Mouse (Mus musculus) MEL (cell line): ENCODE data around the gene Csdc2. TPM values are rescaled to one million over a fixed set of nuclear protein-coding genes. Genes with fewer than 3 reads are reported as not detected.

Experiments
- DNase-seq: peaks from one replicate; pipeline ENCODE4 v3.0.0; 2011; ENCODE audit warnings: low read depth, low spot score
- H3K27ac ChIP-seq: 2 replicates; pipeline ENCODE4 v1.5.1; 2012; ENCODE audit warnings: low read depth, mild to moderate bottlenecking, control low read depth, low read length, moderate library complexity; ENCODE audit not compliant: control insufficient read depth
- H3K27me3 ChIP-seq, 2 experiments: fragments of 150-350 bp in 1 of 2; sonication (generic) in 1 of 2; 2 replicates each; pipeline ENCODE4 v1.6.1; 2012; ENCODE audit warnings: low read length in 2 of 2, mild to moderate bottlenecking in 2 of 2, improper control_type of control experiment in 1 of 2, moderate library complexity in 1 of 2; ENCODE audit not compliant: insufficient read depth in 2 of 2, control insufficient read depth in 1 of 2
- H3K36me3 ChIP-seq, 2 experiments: 2 replicates each; pipeline ENCODE4 v1.6.1; 2012 to 2014; ENCODE audit warnings: low read length in 2 of 2, improper control_type of control experiment in 1 of 2, inconsistent platforms in 1 of 2, mild to moderate bottlenecking in 1 of 2; ENCODE audit not compliant: insufficient read depth in 2 of 2, control insufficient read depth in 1 of 2
- H3K4me1 ChIP-seq, 2 experiments: fragments of 150-350 bp in 1 of 2; sonication (generic) in 1 of 2; 2 replicates each; pipeline ENCODE4 v1.6.1; 2012; ENCODE audit warnings: low read length in 2 of 2, improper control_type of control experiment in 1 of 2, mild to moderate bottlenecking in 1 of 2; ENCODE audit not compliant: insufficient read depth in 2 of 2, control insufficient read depth in 1 of 2
- H3K4me3 ChIP-seq, 2 experiments: fragments of 150-350 bp in 1 of 2; sonication (generic) in 1 of 2; 2 replicates each; pipeline ENCODE4 v1.5.1; 2012; ENCODE audit warnings: low read depth in 2 of 2, low read length in 2 of 2, mild to moderate bottlenecking in 2 of 2, moderate library complexity in 2 of 2, control low read depth in 1 of 2, improper control_type of control experiment in 1 of 2; ENCODE audit not compliant: control insufficient read depth in 1 of 2, insufficient read depth in 1 of 2
- H3K79me2 ChIP-seq: 2 replicates; pipeline ENCODE4 v1.6.1; 2012; ENCODE audit warnings: mild to moderate bottlenecking, low read length, moderate library complexity; ENCODE audit not compliant: control insufficient read depth, poor library complexity, insufficient read depth
- H3K9ac ChIP-seq: 2 replicates; pipeline ENCODE4 v1.6.1; 2012; ENCODE audit warnings: low read depth, mild to moderate bottlenecking, control low read depth, low read length, moderate library complexity; ENCODE audit not compliant: control insufficient read depth, poor library complexity, severe bottlenecking
- H3K9me3 ChIP-seq: fragments of 150-350 bp; sonication (generic); replicated peaks from 2 replicates; pipeline ENCODE4 v1.6.1; 2012; ENCODE audit warnings: mild to moderate bottlenecking, low read length, improper control_type of control experiment, moderate library complexity; ENCODE audit not compliant: insufficient read depth
- E2F4 ChIP-seq: IDR thresholded peaks from 2 replicates; pipeline ENCODE4 v1.6.1; 2011; ENCODE audit warnings: low read depth, low read length, improper control_type of control experiment, borderline replicate concordance
- EP300 ChIP-seq, 2 experiments: IDR thresholded peaks; 2 replicates each; pipeline ENCODE4 v1.6.1; 2011; ENCODE audit warnings: improper control_type of control experiment in 2 of 2, low read length in 2 of 2, low read depth in 1 of 2, mild to moderate bottlenecking in 1 of 2
- ETS1 ChIP-seq: IDR thresholded peaks from 2 replicates; pipeline ENCODE4 v1.6.1; 2012; ENCODE audit warnings: low read depth, mild to moderate bottlenecking, inconsistent platforms, low read length, improper control_type of control experiment, moderate library complexity
- JUND ChIP-seq: IDR thresholded peaks from 2 replicates; pipeline ENCODE4 v1.6.1; 2011; ENCODE audit warnings: low read depth, mild to moderate bottlenecking, improper control_type of control experiment, low read length
- MAFK ChIP-seq: IDR thresholded peaks from 2 replicates; pipeline ENCODE4 v1.6.1; 2011; ENCODE audit warnings: low read depth, mild to moderate bottlenecking, low read length, improper control_type of control experiment, borderline replicate concordance
- MAX ChIP-seq: IDR thresholded peaks from 2 replicates; pipeline ENCODE4 v1.6.1; 2011; ENCODE audit warnings: low read length, improper control_type of control experiment
- MXI1 ChIP-seq: IDR thresholded peaks from 2 replicates; pipeline ENCODE4 v1.6.1; 2011; ENCODE audit warnings: mild to moderate bottlenecking, low read depth, low read length, improper control_type of control experiment
- MYB ChIP-seq: IDR thresholded peaks from 2 replicates; pipeline ENCODE4 v1.6.1; 2011; ENCODE audit warnings: mild to moderate bottlenecking, low read depth, low read length, improper control_type of control experiment
- MYC ChIP-seq: IDR thresholded peaks from 2 replicates; pipeline ENCODE4 v1.6.1; 2011; ENCODE audit warnings: low read depth, mild to moderate bottlenecking, low read length, improper control_type of control experiment, moderate library complexity
- NELFE ChIP-seq: IDR thresholded peaks from 2 replicates; pipeline ENCODE4 v1.6.1; 2011; ENCODE audit warnings: low read depth, low read length, improper control_type of control experiment
- NRF1 ChIP-seq: IDR thresholded peaks from 2 replicates; pipeline ENCODE4 v1.6.1; 2014; ENCODE audit warnings: low read depth, mild to moderate bottlenecking, inconsistent platforms, low read length, improper control_type of control experiment, moderate library complexity; ENCODE audit not compliant: poor library complexity, insufficient read depth, severe bottlenecking
- RAD21 ChIP-seq: IDR thresholded peaks from 2 replicates; pipeline ENCODE4 v1.6.1; 2011; ENCODE audit warnings: mild to moderate bottlenecking, low read depth, low read length, improper control_type of control experiment
- USF1 ChIP-seq: IDR thresholded peaks from 2 replicates; pipeline ENCODE4 v1.6.1; 2014; ENCODE audit warnings: low read depth, mild to moderate bottlenecking, inconsistent platforms, low read length, improper control_type of control experiment, moderate library complexity
- ZC3H11A ChIP-seq: IDR thresholded peaks from 2 replicates; pipeline ENCODE4 v1.6.1; 2012; ENCODE audit warnings: low read depth, mild to moderate bottlenecking, inconsistent platforms, low read length, improper control_type of control experiment
- ZKSCAN1 ChIP-seq: IDR thresholded peaks from 2 replicates; pipeline ENCODE4 v1.6.1; 2012; ENCODE audit warnings: low read depth, mild to moderate bottlenecking, inconsistent platforms, low read length, improper control_type of control experiment, moderate library complexity
- ZNF384 ChIP-seq: IDR thresholded peaks from 2 replicates; pipeline ENCODE4 v1.6.1; 2012; ENCODE audit warnings: low read depth, mild to moderate bottlenecking, inconsistent platforms, low read length, improper control_type of control experiment
- polyA plus RNA-seq, 2 experiments: library from polyadenylated mRNA; stranded (reverse) in 1 of 2; unstranded in 1 of 2; fragments of >175 nt in 1 of 2; fragments of >200 nt in 1 of 2; gene quantifications; 2 replicates each; pipeline versions ENCODE4 v1.2.1 to v1.2.4; 2012; ENCODE audit warnings: low replicate concordance in 2 of 2, low read depth in 1 of 2; ENCODE audit not compliant: insufficient read length in 2 of 2, insufficient read depth in 1 of 2, missing spikeins in 1 of 2
- total RNA-seq: library from RNA; depleted of rRNA; stranded (reverse); fragments of 300-350 nt; gene quantifications from 2 replicates; pipeline ENCODE4 v1.2.3, GENCODE M21; 2012

Gene Csdc2
- total and polyA plus RNA-seq, 3 experiments, result not detected

DNA sequence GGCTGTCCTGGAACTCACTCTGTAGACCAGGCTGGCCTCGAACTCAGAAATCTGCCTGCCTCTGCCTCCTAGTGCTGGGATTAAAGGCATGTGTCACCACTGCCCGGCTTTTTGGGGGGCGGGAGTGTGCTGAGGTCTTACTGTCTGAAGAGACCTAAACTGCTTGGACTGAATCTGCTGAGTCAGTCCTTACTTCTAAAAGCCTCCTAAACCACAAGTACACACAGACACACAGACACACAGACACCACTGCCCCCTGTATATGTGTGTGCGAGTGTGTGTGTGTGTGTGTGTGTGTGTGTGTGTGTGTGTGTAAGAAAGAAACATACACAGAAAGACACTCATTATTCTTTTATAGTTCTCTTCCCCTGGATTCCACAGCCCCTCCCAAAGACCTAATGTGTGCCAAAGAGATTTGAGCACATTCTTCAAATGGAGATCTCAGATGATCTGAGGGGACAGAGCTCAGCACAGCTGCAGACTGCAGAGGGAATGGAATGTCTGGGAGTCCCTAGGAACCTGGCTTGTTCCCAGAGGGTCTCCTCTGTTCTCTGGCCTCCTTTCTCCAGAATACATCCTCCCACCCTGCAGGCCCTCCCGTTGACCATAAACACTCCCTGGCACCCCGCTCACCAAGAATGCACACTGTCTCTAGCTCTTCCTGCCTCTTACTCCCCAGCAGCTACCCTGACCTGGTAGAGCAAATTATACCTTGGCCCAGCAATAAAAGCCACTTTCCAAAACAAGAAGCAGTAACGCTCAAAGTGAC lies 506 bp upstream of the Csdc2 start:
- Histone ChIP-seq H3K27ac (no peak overlapping the region), H3K9me3 (no peaks in the 10 kb centered on the region), H3K36me3 (no peaks in the 10 kb centered on the region), H3K4me3 (no peak overlapping the region), H3K79me2 (no peaks in the 10 kb centered on the region)
- no peak for DNase-seq
- TF ChIP-seq MAX (no peak), MAFK (no peak), MYC (no peak), NELFE (no peak), NRF1 (no peak), MYB (no peak), EP300 (IDR thresholded peaks at IDR 0.05; ENCODE audit: low read depth in 1 of 2, low read length in 2 of 2) (no peak), ETS1 (no peak)
- TF ChIP-seq, all 39 proteins: peak for 0
- no peak overlapping the region for H3K9ac ChIP-seq
- peaks cover 3 to 12% of the 10 kb centered on the region in 2 experiments; a peak in 1 of 4 replicates for H3K4me1 ChIP-seq
- H3K27me3 ChIP-seq, result no peaks in the 10 kb centered on the region

DNA sequence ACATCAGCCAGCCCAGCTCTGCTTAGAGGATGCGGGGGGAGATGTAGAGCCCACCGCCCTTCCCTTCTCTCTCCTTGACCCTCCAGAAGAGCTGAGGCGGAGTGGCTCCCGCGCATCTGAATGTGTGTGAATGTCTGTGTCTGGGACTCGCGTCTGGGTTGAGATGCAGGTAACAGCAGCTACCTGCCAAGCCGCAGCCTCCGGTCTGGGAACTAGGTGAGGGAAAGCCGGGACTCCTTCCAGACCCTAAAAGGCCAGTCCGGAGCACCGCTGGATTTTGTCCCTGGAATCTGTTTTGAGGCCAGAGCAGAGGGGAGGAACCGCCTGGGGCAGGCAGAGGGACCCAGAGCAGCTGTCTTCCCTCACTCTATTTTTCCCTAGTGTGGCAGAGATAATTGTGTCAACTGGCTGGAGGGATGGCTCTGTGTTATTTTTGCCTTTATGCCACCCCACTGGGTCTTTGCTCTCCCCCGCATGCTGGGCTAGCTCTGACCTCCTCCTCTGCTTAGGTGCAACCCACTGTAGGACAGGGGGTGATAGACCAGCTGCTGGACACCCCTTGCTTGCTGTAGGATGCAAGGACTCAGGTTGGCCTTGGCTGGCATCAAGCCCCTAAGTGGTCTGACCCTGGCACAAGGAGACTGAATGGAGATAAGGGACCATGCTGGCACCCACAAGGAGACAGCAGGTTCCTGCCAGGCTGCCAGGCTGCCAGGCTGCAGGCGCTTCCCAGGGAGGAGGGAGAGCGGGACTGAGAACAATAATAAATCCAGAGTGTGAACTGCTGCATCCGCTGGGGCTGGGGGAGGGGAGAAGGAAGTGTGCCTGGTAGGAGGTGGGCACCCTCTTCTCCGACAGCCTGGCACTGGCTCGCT lies 776 bp downstream of the Csdc2 start:
- Histone ChIP-seq H3K79me2 (no peaks in the 10 kb centered on the region), H3K27ac (no peak overlapping the region), H3K27me3 (no peaks in the 10 kb centered on the region), H3K9me3 (no peaks in the 10 kb centered on the region), H3K9ac (no peak overlapping the region), H3K4me1 (peaks cover 3 to 12% of the 10 kb centered on the region in 2 experiments; a peak in 1 of 4 replicates), H3K36me3 (no peaks in the 10 kb centered on the region), H3K4me3 (no peak overlapping the region)
- TF ChIP-seq RAD21, result no peak
- TF ChIP-seq EP300 (IDR thresholded peaks at IDR 0.05; ENCODE audit: low read depth in 1 of 2, low read length in 2 of 2), result no peak
- no peak for TF ChIP-seq ZNF384
- TF ChIP-seq E2F4, result no peak
- TF ChIP-seq ZC3H11A, result no peak
- TF ChIP-seq MXI1, result no peak
- TF ChIP-seq NELFE, result no peak
- TF ChIP-seq USF1, result no peak
- TF ChIP-seq MAX, result no peak
- TF ChIP-seq JUND, result no peak
- no peak for TF ChIP-seq ZKSCAN1
- no peak for DNase-seq
